Mouse (Mus musculus) MEL (cell line): Measurements from ENCODE around the gene Ehd2. TPM values are rescaled to one million over a fixed set of nuclear protein-coding genes. Genes with fewer than 3 reads are reported as not detected.

ENCODE experiments used
- DNase-seq: peaks from one replicate; pipeline ENCODE4 v3.0.0; 2011; ENCODE audit warnings: low read depth, low spot score
- H3K27ac ChIP-seq: 2 replicates; pipeline ENCODE4 v1.5.1; 2012; ENCODE audit warnings: low read depth, mild to moderate bottlenecking, control low read depth, low read length, moderate library complexity; ENCODE audit not compliant: control insufficient read depth
- H3K27me3 ChIP-seq, 2 experiments: fragments of 150-350 bp in 1 of 2; sonication (generic) in 1 of 2; 2 replicates each; pipeline ENCODE4 v1.6.1; 2012; ENCODE audit warnings: low read length in 2 of 2, mild to moderate bottlenecking in 2 of 2, improper control_type of control experiment in 1 of 2, moderate library complexity in 1 of 2; ENCODE audit not compliant: insufficient read depth in 2 of 2, control insufficient read depth in 1 of 2
- H3K36me3 ChIP-seq, 2 experiments: 2 replicates each; pipeline ENCODE4 v1.6.1; 2012 to 2014; ENCODE audit warnings: low read length in 2 of 2, improper control_type of control experiment in 1 of 2, inconsistent platforms in 1 of 2, mild to moderate bottlenecking in 1 of 2; ENCODE audit not compliant: insufficient read depth in 2 of 2, control insufficient read depth in 1 of 2
- H3K4me1 ChIP-seq, 2 experiments: fragments of 150-350 bp in 1 of 2; sonication (generic) in 1 of 2; 2 replicates each; pipeline ENCODE4 v1.6.1; 2012; ENCODE audit warnings: low read length in 2 of 2, improper control_type of control experiment in 1 of 2, mild to moderate bottlenecking in 1 of 2; ENCODE audit not compliant: insufficient read depth in 2 of 2, control insufficient read depth in 1 of 2
- H3K4me3 ChIP-seq, 2 experiments: fragments of 150-350 bp in 1 of 2; sonication (generic) in 1 of 2; 2 replicates each; pipeline ENCODE4 v1.5.1; 2012; ENCODE audit warnings: low read depth in 2 of 2, low read length in 2 of 2, mild to moderate bottlenecking in 2 of 2, moderate library complexity in 2 of 2, control low read depth in 1 of 2, improper control_type of control experiment in 1 of 2; ENCODE audit not compliant: control insufficient read depth in 1 of 2, insufficient read depth in 1 of 2
- H3K79me2 ChIP-seq: 2 replicates; pipeline ENCODE4 v1.6.1; 2012; ENCODE audit warnings: mild to moderate bottlenecking, low read length, moderate library complexity; ENCODE audit not compliant: control insufficient read depth, poor library complexity, insufficient read depth
- H3K9ac ChIP-seq: 2 replicates; pipeline ENCODE4 v1.6.1; 2012; ENCODE audit warnings: low read depth, mild to moderate bottlenecking, control low read depth, low read length, moderate library complexity; ENCODE audit not compliant: control insufficient read depth, poor library complexity, severe bottlenecking
- H3K9me3 ChIP-seq: fragments of 150-350 bp; sonication (generic); replicated peaks from 2 replicates; pipeline ENCODE4 v1.6.1; 2012; ENCODE audit warnings: mild to moderate bottlenecking, low read length, improper control_type of control experiment, moderate library complexity; ENCODE audit not compliant: insufficient read depth
- BHLHE40 ChIP-seq: IDR thresholded peaks from 2 replicates; pipeline ENCODE4 v1.6.1; 2012; ENCODE audit warnings: low read depth, mild to moderate bottlenecking, inconsistent platforms, low read length, improper control_type of control experiment, borderline replicate concordance
- CTCF ChIP-seq, 3 experiments: IDR thresholded peaks in 2 of 3; conservative IDR thresholded peaks in 1 of 3; 2 replicates each; pipeline ENCODE4 v1.5.1; 2011 to 2012; ENCODE audit warnings: low read length in 3 of 3, low read depth in 2 of 3, mild to moderate bottlenecking in 2 of 3, improper control_type of control experiment in 1 of 3, inconsistent platforms in 1 of 3, mixed read lengths in 1 of 3, moderate library complexity in 1 of 3; ENCODE audit not compliant: control insufficient read depth in 1 of 3, insufficient read depth in 1 of 3, poor library complexity in 1 of 3, severe bottlenecking in 1 of 3
- ELF1 ChIP-seq: IDR thresholded peaks from 2 replicates; pipeline ENCODE4 v1.6.1; 2014; ENCODE audit warnings: low read depth, mild to moderate bottlenecking, inconsistent platforms, low read length, improper control_type of control experiment, moderate library complexity
- EP300 ChIP-seq, 2 experiments: IDR thresholded peaks; 2 replicates each; pipeline ENCODE4 v1.6.1; 2011; ENCODE audit warnings: improper control_type of control experiment in 2 of 2, low read length in 2 of 2, low read depth in 1 of 2, mild to moderate bottlenecking in 1 of 2
- ETS1 ChIP-seq: IDR thresholded peaks from 2 replicates; pipeline ENCODE4 v1.6.1; 2012; ENCODE audit warnings: low read depth, mild to moderate bottlenecking, inconsistent platforms, low read length, improper control_type of control experiment, moderate library complexity
- GABPA ChIP-seq: IDR thresholded peaks from 2 replicates; pipeline ENCODE4 v1.6.1; 2012; ENCODE audit warnings: low read depth, mild to moderate bottlenecking, inconsistent platforms, low read length, improper control_type of control experiment, moderate library complexity
- GATA1 ChIP-seq: IDR thresholded peaks from 2 replicates; pipeline ENCODE4 v1.6.1; 2011; ENCODE audit warnings: low read depth, low read length, improper control_type of control experiment
- HCFC1 ChIP-seq: IDR thresholded peaks from 2 replicates; pipeline ENCODE4 v1.6.1; 2012; ENCODE audit warnings: low read depth, mild to moderate bottlenecking, inconsistent platforms, low read length, improper control_type of control experiment, moderate library complexity
- JUND ChIP-seq: IDR thresholded peaks from 2 replicates; pipeline ENCODE4 v1.6.1; 2011; ENCODE audit warnings: low read depth, mild to moderate bottlenecking, improper control_type of control experiment, low read length
- KAT2A ChIP-seq: conservative IDR thresholded peaks from 2 replicates; pipeline ENCODE4 v1.6.1; 2012; ENCODE audit warnings: low read depth, low read length, improper control_type of control experiment, inconsistent platforms
- MAFK ChIP-seq: IDR thresholded peaks from 2 replicates; pipeline ENCODE4 v1.6.1; 2011; ENCODE audit warnings: low read depth, mild to moderate bottlenecking, low read length, improper control_type of control experiment, borderline replicate concordance
- MAX ChIP-seq: IDR thresholded peaks from 2 replicates; pipeline ENCODE4 v1.6.1; 2011; ENCODE audit warnings: low read length, improper control_type of control experiment
- MAZ ChIP-seq: IDR thresholded peaks from 2 replicates; pipeline ENCODE4 v1.6.1; 2012; ENCODE audit warnings: low read depth, mild to moderate bottlenecking, inconsistent platforms, low read length, improper control_type of control experiment
- MXI1 ChIP-seq: IDR thresholded peaks from 2 replicates; pipeline ENCODE4 v1.6.1; 2011; ENCODE audit warnings: mild to moderate bottlenecking, low read depth, low read length, improper control_type of control experiment
- MYB ChIP-seq: IDR thresholded peaks from 2 replicates; pipeline ENCODE4 v1.6.1; 2011; ENCODE audit warnings: mild to moderate bottlenecking, low read depth, low read length, improper control_type of control experiment
- MYC ChIP-seq: IDR thresholded peaks from 2 replicates; pipeline ENCODE4 v1.6.1; 2011; ENCODE audit warnings: low read depth, mild to moderate bottlenecking, low read length, improper control_type of control experiment, moderate library complexity
- NELFE ChIP-seq: IDR thresholded peaks from 2 replicates; pipeline ENCODE4 v1.6.1; 2011; ENCODE audit warnings: low read depth, low read length, improper control_type of control experiment
- NRF1 ChIP-seq: IDR thresholded peaks from 2 replicates; pipeline ENCODE4 v1.6.1; 2014; ENCODE audit warnings: low read depth, mild to moderate bottlenecking, inconsistent platforms, low read length, improper control_type of control experiment, moderate library complexity; ENCODE audit not compliant: poor library complexity, insufficient read depth, severe bottlenecking
- POLR2A ChIP-seq, 2 experiments: IDR thresholded peaks; 2 replicates each; pipeline ENCODE4 v1.6.1; 2011 to 2012; ENCODE audit warnings: low read length in 2 of 2, mild to moderate bottlenecking in 2 of 2, control low read depth in 1 of 2, improper control_type of control experiment in 1 of 2, low read depth in 1 of 2, moderate library complexity in 1 of 2; ENCODE audit not compliant: control insufficient read depth in 1 of 2, insufficient read depth in 1 of 2, poor library complexity in 1 of 2
- POLR2AphosphoS2 ChIP-seq: IDR thresholded peaks from 2 replicates; pipeline ENCODE4 v1.6.1; 2011; ENCODE audit warnings: low read length, improper control_type of control experiment
- POLR2AphosphoS5 ChIP-seq: IDR thresholded peaks from 2 replicates; pipeline ENCODE4 v1.6.1; 2012; ENCODE audit warnings: low read depth, borderline replicate concordance, mild to moderate bottlenecking, inconsistent platforms, low read length, moderate library complexity, mixed read lengths
- RCOR1 ChIP-seq: IDR thresholded peaks from 2 replicates; pipeline ENCODE4 v1.6.1; 2012; ENCODE audit warnings: low read depth, mild to moderate bottlenecking, inconsistent platforms, low read length, improper control_type of control experiment
- TAL1 ChIP-seq: IDR thresholded peaks from 2 replicates; pipeline ENCODE4 v1.6.1; 2012; ENCODE audit warnings: mild to moderate bottlenecking, inconsistent platforms, low read length, moderate library complexity, mixed read lengths
- TBP ChIP-seq: IDR thresholded peaks from 2 replicates; pipeline ENCODE4 v1.8.0; 2011; ENCODE audit warnings: low read depth, low read length, improper control_type of control experiment
- TCF12 ChIP-seq: IDR thresholded peaks from 2 replicates; pipeline ENCODE4 v1.6.1; 2014; ENCODE audit warnings: low read depth, mild to moderate bottlenecking, inconsistent platforms, low read length, improper control_type of control experiment, moderate library complexity
- UBTF ChIP-seq: IDR thresholded peaks from 2 replicates; pipeline ENCODE4 v1.6.1; 2012; ENCODE audit warnings: low read depth, mild to moderate bottlenecking, inconsistent platforms, low read length, improper control_type of control experiment, moderate library complexity, borderline replicate concordance; ENCODE audit not compliant: insufficient read depth
- USF1 ChIP-seq: IDR thresholded peaks from 2 replicates; pipeline ENCODE4 v1.6.1; 2014; ENCODE audit warnings: low read depth, mild to moderate bottlenecking, inconsistent platforms, low read length, improper control_type of control experiment, moderate library complexity
- USF2 ChIP-seq, 2 experiments: IDR thresholded peaks; 2 replicates each; pipeline ENCODE4 v1.6.1; 2011 to 2012; ENCODE audit warnings: improper control_type of control experiment in 2 of 2, low read length in 2 of 2, borderline replicate concordance in 1 of 2, inconsistent platforms in 1 of 2, low read depth in 1 of 2, mild to moderate bottlenecking in 1 of 2; ENCODE audit not compliant: insufficient read depth in 1 of 2
- ZC3H11A ChIP-seq: IDR thresholded peaks from 2 replicates; pipeline ENCODE4 v1.6.1; 2012; ENCODE audit warnings: low read depth, mild to moderate bottlenecking, inconsistent platforms, low read length, improper control_type of control experiment
- ZMIZ1 ChIP-seq: IDR thresholded peaks from 2 replicates; pipeline ENCODE4 v1.6.1; 2012; ENCODE audit warnings: low read depth, mild to moderate bottlenecking, inconsistent platforms, low read length, improper control_type of control experiment, moderate library complexity
- ZNF384 ChIP-seq: IDR thresholded peaks from 2 replicates; pipeline ENCODE4 v1.6.1; 2012; ENCODE audit warnings: low read depth, mild to moderate bottlenecking, inconsistent platforms, low read length, improper control_type of control experiment
- polyA plus RNA-seq, 2 experiments: library from polyadenylated mRNA; stranded (reverse) in 1 of 2; unstranded in 1 of 2; fragments of >175 nt in 1 of 2; fragments of >200 nt in 1 of 2; gene quantifications; 2 replicates each; pipeline versions ENCODE4 v1.2.1 to v1.2.4; 2012; ENCODE audit warnings: low replicate concordance in 2 of 2, low read depth in 1 of 2; ENCODE audit not compliant: insufficient read length in 2 of 2, insufficient read depth in 1 of 2, missing spikeins in 1 of 2
- total RNA-seq: library from RNA; depleted of rRNA; stranded (reverse); fragments of 300-350 nt; gene quantifications from 2 replicates; pipeline ENCODE4 v1.2.3, GENCODE M21; 2012

Ehd2 gene
- total and polyA plus RNA-seq, 3 experiments: 3.2 to 6.2 TPM; not detected in 1

GRCm38 (mm10) chr7:15954978-15955443 lies 12.4 kb downstream of the Ehd2 start (continued):
- TF ChIP-seq MYC (no peak), GATA1 (0 out of 2 replicates have a peak, but pooled peaks have one; percentile 21)
- TF ChIP-seq, all 39 proteins: peak for 7

GRCm38 (mm10) chr7:15954436-15954835 lies 12.9 kb downstream of the Ehd2 start:
- H3K27ac ChIP-seq: peak overlapping the region; percentile 82
- DNase-seq: peak; percentile 84
- peaks cover 0 to 31% of the 10 kb centered on the region in 2 experiments; a peak in 2 of 4 replicates for H3K36me3 ChIP-seq
- H3K79me2 ChIP-seq: no peaks in the 10 kb centered on the region
- no peaks in the 10 kb centered on the region for H3K27me3 ChIP-seq
- peak overlapping the region; percentile 17; the same call in 1 of the 2 replicates for H3K9ac ChIP-seq
- H3K4me3 ChIP-seq: peak overlapping the region; percentile 20 to 55; a peak in 3 of 4 replicates
- H3K9me3 ChIP-seq: no peaks in the 10 kb centered on the region
- peaks cover 0 to 43% of the 10 kb centered on the region in 2 experiments; a peak in 2 of 4 replicates for H3K4me1 ChIP-seq
- TF ChIP-seq JUND: no peak
- peak; percentile 69 for TF ChIP-seq MXI1
- peak; percentile 76; the same call in 1 of the 2 replicates for TF ChIP-seq MAX
- TF ChIP-seq USF1: peak; percentile 46; the same call in 1 of the 2 replicates
- TF ChIP-seq EP300 (IDR thresholded peaks at IDR 0.05; ENCODE audit: low read depth in 1 of 2, low read length in 2 of 2): peak in 1 of 2 experiments; percentile 83; a peak in 2 of 4 replicates
- TF ChIP-seq HCFC1: no peak
- no peak for TF ChIP-seq BHLHE40
- TF ChIP-seq CTCF (IDR thresholded peaks at IDR 0.05 in 2 of 3, conservative IDR thresholded peaks at IDR 0.05 in 1 of 3; ENCODE audit: control insufficient read depth in 1 of 3, insufficient read depth in 1 of 3, low read depth in 2 of 3, low read length in 3 of 3, poor library complexity in 1 of 3, severe bottlenecking in 1 of 3): no peak
- TF ChIP-seq NELFE: peak; percentile 29; the same call in 1 of the 2 replicates
- TF ChIP-seq GATA1: peak; percentile 70
- no peak for TF ChIP-seq NRF1
- peak; percentile 37; the same call in 1 of the 2 replicates for TF ChIP-seq MYB
- TF ChIP-seq UBTF: no peak
- TF ChIP-seq USF2 (IDR thresholded peaks at IDR 0.05; ENCODE audit: borderline replicate concordance in 1 of 2, insufficient read depth in 1 of 2, low read depth in 1 of 2, low read length in 2 of 2): no peak
- no peak; the same call in 1 of the 2 replicates for TF ChIP-seq RCOR1
- 0 out of 2 replicates have a peak, but pooled peaks have one; percentile 54 for TF ChIP-seq TCF12
- TF ChIP-seq KAT2A: no peak
- TF ChIP-seq POLR2AphosphoS2: no peak
- no peak for TF ChIP-seq ZNF384
- no peak for TF ChIP-seq MAZ
- TF ChIP-seq ZC3H11A: no peak
- peak; percentile 47; the same call in 1 of the 2 replicates for TF ChIP-seq TAL1
- TF ChIP-seq ETS1: peak; percentile 61; the same call in 1 of the 2 replicates
- no peak for TF ChIP-seq TBP
- 0 out of 2 replicates have a peak, but pooled peaks have one; percentile 60 for TF ChIP-seq MYC
- no peak for TF ChIP-seq ELF1
- TF ChIP-seq MAFK: 0 out of 2 replicates have a peak, but pooled peaks have one; percentile 25
- no peak for TF ChIP-seq POLR2A (IDR thresholded peaks at IDR 0.05; ENCODE audit: control insufficient read depth in 1 of 2, insufficient read depth in 1 of 2, low read depth in 1 of 2, low read length in 2 of 2, poor library complexity in 1 of 2)
- no peak for TF ChIP-seq POLR2AphosphoS5
- TF ChIP-seq ZMIZ1: 0 out of 2 replicates have a peak, but pooled peaks have one; percentile 28
- no peak for TF ChIP-seq GABPA
- TF ChIP-seq, all 39 proteins: peak for 13
